Mouse (Mus musculus): ENCODE data around the gene Gpx4. TPM values are rescaled to one million over a fixed set of nuclear protein-coding genes. Genes with fewer than 3 reads are reported as not detected.

Gene Gpx4
- polyA plus RNA-seq, 1 experiment from 2014 or later, result 1,519 TPM

DNA sequence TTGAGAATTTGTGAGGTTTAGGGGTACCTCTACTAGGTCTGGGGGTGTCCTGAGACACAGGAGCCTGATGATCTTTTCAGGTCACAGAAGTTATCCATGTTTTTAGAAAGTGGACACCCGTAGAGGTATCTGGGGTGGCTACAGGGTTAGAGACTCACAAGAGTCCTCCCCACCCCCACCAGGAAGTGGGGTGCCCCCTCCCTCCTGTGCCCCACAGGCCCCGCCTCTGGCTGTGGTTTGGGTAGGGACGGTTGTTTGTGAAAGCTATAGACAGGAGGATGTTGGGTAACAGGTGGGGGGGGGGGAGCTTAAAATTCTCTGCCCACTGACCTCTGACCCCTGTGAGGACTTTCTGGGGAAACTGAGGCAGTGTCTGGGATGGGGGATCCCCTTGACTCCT is 29.6 kb upstream of the Gpx4 start:
- peaks cover 13% of the 10 kb centered on the region; the same call in 1 of the 2 replicates for H3K27me3 ChIP-seq (replicated peaks; ENCODE audit: control insufficient read depth, insufficient read depth, low read length)

GRCm38 (mm10) chr10:80017771-80018170 is 29.2 kb upstream of the Gpx4 start:
- Histone ChIP-seq H3K4me1 (replicated peaks; ENCODE audit: control insufficient read depth, insufficient read depth, low read length) (no peaks in the 10 kb centered on the region), H3K9ac (ENCODE audit: low read depth, low read length) (no peak overlapping the region), H3K9me3 (ENCODE audit: control insufficient read depth) (no peaks in the 10 kb centered on the region), H3K27ac (ENCODE audit: low read depth, low read length) (no peak overlapping the region), H3K27me3 (replicated peaks; ENCODE audit: control insufficient read depth, insufficient read depth, low read length) (peaks cover 13% of the 10 kb centered on the region; the same call in 1 of the 2 replicates), H3K4me3 (ENCODE audit: low read depth, low read length) (no peak overlapping the region), H3K4me2 (replicated peaks; ENCODE audit: low read depth) (0 out of 2 replicates have a peak overlapping the region, but pooled peaks have one; percentile 3), H3K36me3 (ENCODE audit: control insufficient read depth, insufficient read depth) (peaks cover 5% of the 10 kb centered on the region; the same call in 1 of the 2 replicates)
- WGBS, result 88% methylated on average over 14 of the region's 14 CpGs
- ATAC-seq, result no peak
- no peak for TF ChIP-seq CTCF (IDR thresholded peaks at IDR 0.05; ENCODE audit: low read depth)

More for the DNA sequence above, 29.6 kb upstream of the Gpx4 start:
- Histone ChIP-seq H3K9ac (ENCODE audit: low read depth, low read length) (no peak overlapping the region), H3K27ac (ENCODE audit: low read depth, low read length) (no peak overlapping the region), H3K9me3 (ENCODE audit: control insufficient read depth) (no peaks in the 10 kb centered on the region), H3K36me3 (ENCODE audit: control insufficient read depth, insufficient read depth) (peaks cover 5% of the 10 kb centered on the region; the same call in 1 of the 2 replicates), H3K4me3 (ENCODE audit: low read depth, low read length) (no peak overlapping the region; the same call in 1 of the 2 replicates), H3K4me2 (replicated peaks; ENCODE audit: low read depth) (0 out of 2 replicates have a peak overlapping the region, but pooled peaks have one; percentile 3), H3K4me1 (replicated peaks; ENCODE audit: control insufficient read depth, insufficient read depth, low read length) (no peaks in the 10 kb centered on the region)
- no peak for TF ChIP-seq CTCF (IDR thresholded peaks at IDR 0.05; ENCODE audit: low read depth)
- ATAC-seq, result no peak
- WGBS, result 56% methylated on average over 3 of the region's 3 CpGs

GRCm38 (mm10) chr10:80018739-80019297 is 28.1 kb upstream of the Gpx4 start:
- 0 out of 2 replicates have a peak, but pooled peaks have one; percentile 10 for TF ChIP-seq CTCF (IDR thresholded peaks at IDR 0.05; ENCODE audit: low read depth)
- Histone ChIP-seq H3K36me3 (ENCODE audit: control insufficient read depth, insufficient read depth) (no peaks in the 10 kb centered on the region), H3K27me3 (replicated peaks; ENCODE audit: control insufficient read depth, insufficient read depth, low read length) (peaks cover 9% of the 10 kb centered on the region; the same call in 1 of the 2 replicates), H3K9ac (ENCODE audit: low read depth, low read length) (no peak overlapping the region), H3K4me3 (ENCODE audit: low read depth, low read length) (no peak overlapping the region), H3K4me1 (replicated peaks; ENCODE audit: control insufficient read depth, insufficient read depth, low read length) (no peaks in the 10 kb centered on the region), H3K9me3 (ENCODE audit: control insufficient read depth) (no peaks in the 10 kb centered on the region), H3K27ac (ENCODE audit: low read depth, low read length) (no peak overlapping the region), H3K4me2 (replicated peaks; ENCODE audit: low read depth) (peak overlapping the region; percentile 37; the same call in 1 of the 2 replicates)
- 5% methylated on average over 14 of the region's 15 CpGs for WGBS
- ATAC-seq, result 0 out of 2 replicates have a peak, but pooled peaks have one; percentile 32

- H3K4me3 ChIP-seq (ENCODE audit: low read depth, low read length), result no peak overlapping the region
- ATAC-seq, result no peak
- peak overlapping the region; percentile 4; the same call in 1 of the 2 replicates for H3K9ac ChIP-seq (ENCODE audit: low read depth, low read length)
- H3K4me2 ChIP-seq (replicated peaks; ENCODE audit: low read depth), result peak overlapping the region; percentile 37
- no peaks in the 10 kb centered on the region for H3K36me3 ChIP-seq (ENCODE audit: control insufficient read depth, insufficient read depth)
- H3K4me1 ChIP-seq (replicated peaks; ENCODE audit: control insufficient read depth, insufficient read depth, low read length), result no peaks in the 10 kb centered on the region
- TF ChIP-seq CTCF (IDR thresholded peaks at IDR 0.05; ENCODE audit: low read depth), result peak; percentile 26; the same call in 1 of the 2 replicates
- no peaks in the 10 kb centered on the region for H3K9me3 ChIP-seq (ENCODE audit: control insufficient read depth)
- 0 out of 2 replicates have a peak, but pooled peaks cover 3% of the 10 kb centered on the region for H3K27me3 ChIP-seq (replicated peaks; ENCODE audit: control insufficient read depth, insufficient read depth, low read length)
- WGBS, result 26% methylated on average over 20 of the region's 20 CpGs
- H3K27ac ChIP-seq (ENCODE audit: low read depth, low read length), result no peak overlapping the region
Observed at GRCm38 (mm10) chr10:80019471-80020131, 27.4 kb upstream of the Gpx4 start.

DNA sequence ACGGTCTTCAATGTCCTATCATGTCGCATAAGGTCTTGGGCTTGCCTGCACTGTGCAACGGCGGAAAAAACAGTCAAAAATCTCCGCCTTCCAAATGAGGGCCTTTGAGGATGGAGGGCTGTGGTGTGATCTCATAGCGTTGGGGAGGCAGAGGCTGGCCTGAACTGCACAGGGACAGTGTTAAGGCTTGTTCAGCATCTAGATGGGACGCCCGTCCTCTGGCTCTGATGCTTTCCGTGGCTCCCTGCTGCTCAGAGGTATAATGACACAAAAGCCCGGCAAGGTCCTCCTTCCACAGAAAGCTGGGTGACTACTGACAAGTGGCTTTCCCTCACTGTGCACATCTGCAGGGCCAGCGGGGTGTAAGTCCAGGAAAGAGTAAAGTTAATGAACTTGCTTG is 26.8 kb upstream of the Gpx4 start:
- H3K27me3 ChIP-seq (replicated peaks; ENCODE audit: control insufficient read depth, insufficient read depth, low read length), result 0 out of 2 replicates have a peak, but pooled peaks cover 3% of the 10 kb centered on the region
- H3K27ac ChIP-seq (ENCODE audit: low read depth, low read length), result no peak overlapping the region
- WGBS, result 61% methylated on average over 11 of the region's 11 CpGs
- H3K4me2 ChIP-seq (replicated peaks; ENCODE audit: low read depth), result no peak overlapping the region
- H3K9me3 ChIP-seq (ENCODE audit: control insufficient read depth), result no peaks in the 10 kb centered on the region
- no peak for TF ChIP-seq CTCF (IDR thresholded peaks at IDR 0.05; ENCODE audit: low read depth)
- H3K36me3 ChIP-seq (ENCODE audit: control insufficient read depth, insufficient read depth), result no peaks in the 10 kb centered on the region
- H3K4me3 ChIP-seq (ENCODE audit: low read depth, low read length), result no peak overlapping the region
- ATAC-seq, result no peak
- no peak overlapping the region for H3K9ac ChIP-seq (ENCODE audit: low read depth, low read length)
- H3K4me1 ChIP-seq (replicated peaks; ENCODE audit: control insufficient read depth, insufficient read depth, low read length), result no peaks in the 10 kb centered on the region

DNA sequence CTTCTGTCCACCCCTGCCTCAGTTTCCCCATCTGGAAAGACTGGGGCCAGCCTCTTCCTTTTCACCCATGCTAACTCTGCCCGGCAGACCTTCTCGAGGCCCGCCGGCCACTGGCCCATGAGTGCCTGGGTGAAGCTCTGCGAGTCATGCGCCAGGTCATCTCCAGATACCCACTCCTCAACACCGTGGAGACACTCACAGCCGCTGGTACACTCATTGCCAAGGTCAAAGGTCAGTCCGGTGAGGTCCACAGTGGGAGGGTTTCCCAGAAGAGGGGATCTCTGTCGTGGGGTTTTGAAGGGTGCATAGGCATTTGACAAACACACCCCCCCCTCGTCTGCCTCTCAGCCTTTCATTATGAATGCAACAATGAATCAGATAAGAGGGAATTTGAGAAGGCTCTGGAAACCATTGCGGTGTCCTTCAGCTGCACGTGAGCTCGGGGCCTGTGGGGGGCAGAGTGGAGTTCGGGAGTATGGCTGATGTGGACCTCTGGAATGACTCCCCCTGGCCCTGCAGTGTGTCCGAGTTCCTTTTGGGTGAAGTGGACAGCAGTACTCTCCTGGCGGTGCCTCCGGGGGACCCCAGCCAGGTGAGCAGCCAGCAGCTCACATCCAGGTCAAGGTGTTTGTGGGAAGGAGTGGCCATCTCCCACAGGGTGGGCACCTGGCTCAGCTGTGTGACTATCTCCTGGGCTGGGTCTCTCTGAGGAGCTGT is 26.2 kb upstream of the Gpx4 start:
- no peak for ATAC-seq
- Histone ChIP-seq H3K4me2 (replicated peaks; ENCODE audit: low read depth) (no peak overlapping the region), H3K36me3 (ENCODE audit: control insufficient read depth, insufficient read depth) (no peaks in the 10 kb centered on the region), H3K9me3 (ENCODE audit: control insufficient read depth) (no peaks in the 10 kb centered on the region), H3K27me3 (replicated peaks; ENCODE audit: control insufficient read depth, insufficient read depth, low read length) (0 out of 2 replicates have a peak, but pooled peaks cover 3% of the 10 kb centered on the region), H3K4me3 (ENCODE audit: low read depth, low read length) (no peak overlapping the region), H3K27ac (ENCODE audit: low read depth, low read length) (no peak overlapping the region), H3K4me1 (replicated peaks; ENCODE audit: control insufficient read depth, insufficient read depth, low read length) (no peaks in the 10 kb centered on the region), H3K9ac (ENCODE audit: low read depth, low read length) (no peak overlapping the region)
- 79% methylated on average over 18 of the region's 18 CpGs for WGBS
- TF ChIP-seq CTCF (IDR thresholded peaks at IDR 0.05; ENCODE audit: low read depth), result peak; percentile 22; the same call in 1 of the 2 replicates

Data from intestine, postnatal 0 days (tissue).